Mouse (Mus musculus): ENCODE measurements around the gene Twist2. TPM values are rescaled to one million over a fixed set of nuclear protein-coding genes. Genes with fewer than 3 reads are reported as not detected.
A peak's percentile ranks its signal among the peaks of the same experiment; 100 is the strongest.

Twist2 gene
- total RNA-seq (2015) (not detected in 2 replicates), total RNA-seq (2017) (not detected in 2 replicates)

DNA sequence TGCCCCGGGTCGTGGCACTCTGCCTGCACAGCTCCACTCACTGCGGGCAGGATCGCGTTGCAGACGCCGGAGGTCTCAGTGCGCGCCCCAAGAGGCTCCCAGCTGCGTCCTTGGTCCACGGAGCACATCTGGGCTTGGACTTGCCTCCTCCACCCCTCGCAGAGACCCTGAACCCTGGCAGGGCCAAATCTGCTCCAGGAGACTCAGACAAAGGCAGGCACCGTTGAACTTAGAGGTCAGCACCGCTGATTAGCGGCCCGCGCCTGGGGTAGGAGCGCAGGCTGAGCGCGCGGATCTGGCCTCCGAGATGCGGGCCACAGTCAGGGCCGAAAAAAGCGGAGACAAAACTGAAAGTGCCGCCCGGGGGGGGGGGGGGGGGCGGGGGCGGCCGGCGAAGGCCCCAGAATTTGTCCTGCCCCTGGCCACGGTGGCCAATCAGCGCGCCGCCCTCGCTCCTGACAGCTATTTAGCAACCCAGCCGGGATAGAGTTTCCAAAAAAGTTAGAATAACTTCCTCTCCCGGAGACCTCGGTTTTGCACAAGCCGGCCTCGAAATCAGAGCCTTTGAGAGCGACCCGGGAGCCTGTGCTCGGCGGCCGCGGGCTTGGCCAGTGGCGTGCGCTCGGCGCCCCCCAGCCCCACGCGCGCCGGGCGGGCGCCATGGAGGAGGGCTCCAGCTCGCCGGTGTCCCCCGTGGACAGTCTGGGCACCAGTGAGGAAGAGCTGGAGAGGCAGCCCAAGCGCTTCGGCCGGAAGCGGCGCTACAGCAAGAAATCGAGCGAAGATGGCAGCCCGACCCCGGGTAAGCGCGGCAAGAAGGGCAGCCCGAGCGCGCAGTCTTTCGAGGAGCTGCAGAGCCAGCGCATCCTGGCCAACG is at the start of gene Twist2:
TSS of gene Twist2 (plus strand) at position 495 of the 877 bp plus-strand sequence.
- no peak for ATAC-seq (replicated peaks; ENCODE audit: poor library complexity)

DNA sequence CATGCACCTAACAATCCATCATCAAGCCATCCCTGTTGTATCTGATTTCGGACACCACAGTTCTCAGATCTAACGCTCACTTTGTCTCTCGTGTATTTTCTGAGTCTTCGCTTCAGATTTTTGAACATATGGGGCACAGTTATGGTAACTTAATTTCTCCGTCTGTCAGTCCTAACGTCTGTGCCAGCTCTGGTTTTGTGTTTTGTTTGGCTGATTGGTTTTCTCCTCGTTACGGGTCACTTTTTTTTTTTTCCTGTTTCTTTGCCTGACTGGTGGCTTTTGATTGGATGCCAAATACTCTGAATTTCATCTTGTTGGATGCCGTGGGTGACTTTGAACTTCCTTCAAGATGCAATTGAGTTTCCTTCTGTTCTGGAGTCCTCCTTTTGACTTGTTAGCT is 48.3 kb upstream of the Twist2 start:
- ATAC-seq (replicated peaks; ENCODE audit: poor library complexity) = no peak

GRCm38 (mm10) chr1:91755102-91755501 is 46.2 kb upstream of the Twist2 start:
- ATAC-seq (replicated peaks; ENCODE audit: poor library complexity) = peak; percentile 58; the same call in 1 of the 2 replicates

GRCm38 (mm10) chr1:91757292-91757691 is 44.0 kb upstream of the Twist2 start:
- ATAC-seq (replicated peaks; ENCODE audit: poor library complexity) = no peak

GRCm38 (mm10) chr1:91758143-91758542 is 43.1 kb upstream of the Twist2 start:
- no peak for ATAC-seq (replicated peaks; ENCODE audit: poor library complexity)

- no peak for ATAC-seq (replicated peaks; ENCODE audit: poor library complexity)
These were observed 42.4 kb upstream of the Twist2 start for GRCm38 (mm10) chr1:91758600-91759515.

DNA sequence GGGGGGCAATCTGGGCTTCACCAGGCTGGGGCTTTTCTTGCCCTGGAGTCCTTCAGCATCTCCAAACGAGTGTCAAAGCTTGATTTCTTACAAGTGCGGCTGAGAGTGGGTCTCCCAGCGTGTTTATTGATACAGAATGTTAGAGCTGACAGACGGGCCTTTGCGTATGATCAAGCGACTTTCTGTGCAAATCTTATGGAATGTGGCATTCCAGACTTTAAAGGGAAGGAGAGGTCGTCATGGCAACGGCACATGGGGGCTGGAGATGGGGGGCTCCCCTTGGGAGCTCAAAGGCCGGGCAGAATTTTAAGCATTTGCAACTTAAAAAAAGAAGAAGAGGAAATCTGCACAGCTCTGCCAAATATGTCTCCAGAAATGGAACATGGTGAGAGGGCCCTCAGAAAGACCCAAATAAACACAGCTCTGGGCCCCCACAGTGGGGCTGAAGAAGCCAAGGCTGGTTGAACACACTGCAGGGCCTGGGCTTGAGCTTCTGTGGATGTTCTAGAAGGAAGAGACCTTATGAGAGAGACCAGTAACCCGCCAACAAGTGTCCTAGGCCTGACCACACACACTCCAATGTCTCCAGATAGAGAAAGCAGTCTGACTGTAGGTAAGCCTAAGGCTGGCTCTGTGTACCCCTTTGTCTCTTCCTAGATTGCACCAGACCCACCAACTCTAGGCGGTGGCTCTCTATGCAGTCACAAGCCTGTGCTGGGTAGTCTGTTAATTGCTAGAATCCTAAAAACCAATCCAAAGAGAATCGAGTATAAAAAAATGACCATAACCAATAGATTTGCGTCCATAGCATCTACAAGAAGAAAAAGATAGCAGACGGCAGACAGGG is 40.9 kb upstream of the Twist2 start:
- no peak for ATAC-seq (replicated peaks; ENCODE audit: poor library complexity)

DNA sequence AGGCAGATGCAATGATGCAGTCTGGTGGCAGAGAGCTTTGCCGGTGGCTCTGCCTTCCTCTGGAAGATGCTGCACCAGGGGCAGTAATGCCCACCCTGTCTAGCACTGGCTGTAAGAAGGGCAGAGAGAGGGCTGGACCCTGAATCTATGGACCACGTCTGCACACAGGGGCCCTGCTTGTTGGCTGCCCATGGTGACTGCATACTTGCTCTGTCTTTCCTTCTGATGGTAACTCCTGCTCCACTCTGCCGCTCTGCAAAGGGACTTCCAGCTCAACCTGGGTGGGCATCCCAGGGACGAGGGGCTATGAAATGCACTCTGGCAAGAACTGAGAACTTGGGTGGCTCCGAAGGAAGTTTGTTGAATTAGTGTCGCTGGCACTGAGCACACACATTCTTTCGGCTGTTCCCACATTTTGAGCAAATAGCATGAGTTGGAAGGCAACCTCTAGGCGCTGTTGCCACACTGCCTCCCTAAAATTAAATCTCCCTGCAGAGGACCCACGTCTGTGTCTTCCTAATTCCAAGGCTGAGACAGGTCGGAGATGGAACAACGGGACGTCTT is 38.7 kb upstream of the Twist2 start:
- ATAC-seq (replicated peaks; ENCODE audit: poor library complexity) = no peak

- ATAC-seq (replicated peaks; ENCODE audit: poor library complexity) = no peak
These were observed 31.0 kb upstream of the Twist2 start for GRCm38 (mm10) chr1:91770221-91770624.

- no peak for ATAC-seq (replicated peaks; ENCODE audit: poor library complexity)
These were observed 30.6 kb upstream of the Twist2 start for GRCm38 (mm10) chr1:91770676-91771075.

GRCm38 (mm10) chr1:91776928-91777327 is 24.3 kb upstream of the Twist2 start:
- ATAC-seq (replicated peaks; ENCODE audit: poor library complexity) = no peak

DNA sequence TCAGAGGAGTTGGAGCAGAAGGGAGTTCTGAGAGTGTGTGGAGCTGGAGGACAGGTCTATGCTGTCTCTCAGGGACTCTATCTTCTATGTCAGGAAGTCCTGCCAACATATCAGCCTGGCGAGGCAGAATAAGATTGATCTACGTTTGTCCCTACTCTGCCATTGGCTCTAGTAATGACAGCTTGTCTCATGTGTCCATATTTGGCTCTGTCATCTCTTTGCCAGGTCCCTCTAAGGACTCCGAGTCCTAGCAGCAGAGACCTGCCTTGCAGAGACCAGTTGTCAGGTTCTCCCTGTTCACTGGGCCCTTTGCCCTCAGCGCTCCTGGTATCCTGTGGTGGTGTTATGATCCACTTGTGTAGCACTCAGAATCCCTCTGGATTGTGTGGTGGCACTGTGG is 21.4 kb upstream of the Twist2 start:
- ATAC-seq (replicated peaks; ENCODE audit: poor library complexity) = no peak

- ATAC-seq (replicated peaks; ENCODE audit: poor library complexity) = no peak
These were observed 20.1 kb upstream of the Twist2 start for GRCm38 (mm10) chr1:91781182-91781581.

DNA sequence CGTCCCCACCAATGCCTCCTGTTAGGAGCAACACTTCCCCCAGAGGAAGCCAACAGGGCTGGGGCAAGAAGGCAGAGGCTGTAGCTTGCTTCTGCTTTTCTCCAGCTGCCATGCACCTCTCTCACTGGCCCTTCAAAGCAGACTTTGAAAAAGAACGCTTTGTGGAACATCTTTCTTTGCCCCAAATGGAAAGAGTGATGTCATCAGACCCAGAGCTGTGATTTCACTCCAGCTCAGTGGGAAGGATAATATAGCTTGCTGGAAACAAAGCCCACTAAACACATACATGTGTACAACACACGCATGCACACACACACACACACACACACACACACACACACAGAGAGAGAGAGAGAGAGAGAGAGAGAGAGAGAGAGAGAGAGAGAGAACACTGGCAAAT is 17.1 kb upstream of the Twist2 start:
- no peak for ATAC-seq (replicated peaks; ENCODE audit: poor library complexity)

GRCm38 (mm10) chr1:91799323-91799722 is 1.9 kb upstream of the Twist2 start:
- no peak for ATAC-seq (replicated peaks; ENCODE audit: poor library complexity)

- ATAC-seq (replicated peaks; ENCODE audit: poor library complexity) = no peak
These were observed 913 bp upstream of the Twist2 start for GRCm38 (mm10) chr1:91800348-91800747.

GRCm38 (mm10) chr1:91801844-91802366 is 644 bp downstream of the Twist2 start:
- ATAC-seq (replicated peaks; ENCODE audit: poor library complexity) = no peak

GRCm38 (mm10) chr1:91802406-91803121 is 1.3 kb downstream of the Twist2 start:
- ATAC-seq (replicated peaks; ENCODE audit: poor library complexity) = no peak

GRCm38 (mm10) chr1:91803416-91803815 is 2.2 kb downstream of the Twist2 start:
- ATAC-seq (replicated peaks; ENCODE audit: poor library complexity) = no peak
